Mouse (Mus musculus): ENCODE results near the gene Igsf8.

The Igsf8 gene

GRCm38 (mm10) chr1:172307936-172308335 lies 46.5 kb downstream of the Igsf8 start:
- no peak for TF ChIP-seq GATA4 (IDR thresholded peaks at IDR 0.05; ENCODE audit: insufficient replicate concordance, low read length)

GRCm38 (mm10) chr1:172308409-172308808 lies 47.0 kb downstream of the Igsf8 start:
- TF ChIP-seq GATA4 (IDR thresholded peaks at IDR 0.05; ENCODE audit: insufficient replicate concordance, low read length): no peak

GRCm38 (mm10) chr1:172309699-172310398 lies 48.4 kb downstream of the Igsf8 start:
- TF ChIP-seq GATA4 (IDR thresholded peaks at IDR 0.05; ENCODE audit: insufficient replicate concordance, low read length): no peak

DNA sequence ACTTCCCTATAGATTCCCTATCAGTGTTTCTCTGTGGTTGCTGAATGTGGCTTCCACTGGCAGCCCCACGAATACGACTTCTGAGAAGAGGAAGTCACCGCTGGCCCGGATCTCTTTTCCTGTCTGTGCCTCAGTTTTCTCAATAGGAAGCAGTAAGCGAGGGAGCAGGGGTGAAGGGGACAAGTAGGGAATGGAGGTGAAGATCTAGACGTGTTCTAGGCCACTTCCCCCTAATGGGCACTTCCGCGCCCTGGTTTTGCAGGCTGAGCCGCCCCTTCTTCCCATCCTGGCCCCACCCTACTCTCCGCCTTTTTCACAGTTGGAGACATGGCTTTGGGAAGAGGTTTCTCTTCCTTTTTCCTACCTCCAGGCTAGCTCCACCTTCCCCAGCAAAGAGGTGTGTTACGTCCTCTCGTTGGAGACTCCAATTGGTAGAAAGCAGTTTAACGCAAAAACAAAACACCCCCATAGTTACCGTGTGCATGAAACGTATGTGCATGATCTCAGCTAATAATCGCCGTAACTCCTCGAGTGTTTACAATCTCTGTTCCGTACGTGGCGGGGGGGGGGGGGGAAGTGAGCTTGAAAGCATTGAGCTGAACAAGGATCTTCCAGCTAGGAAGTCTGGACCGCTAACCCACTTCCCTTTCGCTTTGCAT lies 49.9 kb downstream of the Igsf8 start:
- no peak for TF ChIP-seq GATA4 (IDR thresholded peaks at IDR 0.05; ENCODE audit: insufficient replicate concordance, low read length)

DNA sequence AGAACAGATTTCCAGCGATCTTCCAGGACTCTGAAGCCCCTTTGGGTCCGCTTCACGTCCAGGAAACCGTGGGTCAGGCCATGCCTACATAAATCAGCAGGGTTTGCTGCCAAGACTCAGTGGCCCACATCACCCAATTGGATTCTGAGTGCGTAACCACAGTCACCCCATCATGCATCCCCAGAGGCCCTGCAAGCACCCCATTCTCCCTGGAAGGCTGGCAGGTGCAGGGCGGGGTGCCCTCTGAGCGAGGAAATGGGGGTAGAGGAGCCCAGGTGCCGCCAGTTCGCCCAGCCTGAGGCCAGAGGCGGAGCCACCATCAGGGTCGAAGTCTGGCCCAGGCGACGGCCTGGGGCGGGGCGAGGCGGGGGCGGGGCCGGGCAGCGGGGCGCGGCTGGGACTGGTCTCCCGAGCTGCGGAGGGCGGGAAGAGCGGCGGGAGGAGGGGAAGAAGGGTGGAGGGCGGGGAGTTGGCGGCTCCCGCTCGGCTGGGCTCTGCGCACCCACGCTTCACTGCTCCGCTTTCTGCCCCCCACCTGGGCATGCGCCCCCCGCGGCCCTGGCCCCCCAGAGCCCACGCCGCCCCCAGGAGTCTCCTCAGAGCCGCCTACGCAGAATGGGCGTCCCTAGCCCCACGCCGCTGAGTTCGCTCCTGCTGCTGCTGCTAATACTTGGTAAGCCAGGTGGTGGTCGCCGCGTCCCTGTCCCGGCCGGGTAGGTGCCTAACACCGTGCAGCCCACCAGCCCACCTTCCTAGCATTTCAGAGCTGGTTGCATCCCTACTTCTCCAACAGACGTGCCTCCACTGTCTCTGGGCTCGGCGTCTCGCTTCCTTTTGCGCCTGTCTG lies 50.7 kb downstream of the Igsf8 start:
- TF ChIP-seq GATA4 (IDR thresholded peaks at IDR 0.05; ENCODE audit: insufficient replicate concordance, low read length): no peak

- TF ChIP-seq GATA4 (IDR thresholded peaks at IDR 0.05; ENCODE audit: insufficient replicate concordance, low read length): no peak
Observed at GRCm38 (mm10) chr1:172312768-172313561, 51.5 kb downstream of the Igsf8 start.

- TF ChIP-seq GATA4 (IDR thresholded peaks at IDR 0.05; ENCODE audit: insufficient replicate concordance, low read length): no peak
Observed at GRCm38 (mm10) chr1:172313613-172314411, 52.4 kb downstream of the Igsf8 start.

- TF ChIP-seq GATA4 (IDR thresholded peaks at IDR 0.05; ENCODE audit: insufficient replicate concordance, low read length): no peak
Observed at GRCm38 (mm10) chr1:172314911-172315310, 53.5 kb downstream of the Igsf8 start.

- no peak for TF ChIP-seq GATA4 (IDR thresholded peaks at IDR 0.05; ENCODE audit: insufficient replicate concordance, low read length)
Observed at GRCm38 (mm10) chr1:172317431-172317830, 56.0 kb downstream of the Igsf8 start.

DNA sequence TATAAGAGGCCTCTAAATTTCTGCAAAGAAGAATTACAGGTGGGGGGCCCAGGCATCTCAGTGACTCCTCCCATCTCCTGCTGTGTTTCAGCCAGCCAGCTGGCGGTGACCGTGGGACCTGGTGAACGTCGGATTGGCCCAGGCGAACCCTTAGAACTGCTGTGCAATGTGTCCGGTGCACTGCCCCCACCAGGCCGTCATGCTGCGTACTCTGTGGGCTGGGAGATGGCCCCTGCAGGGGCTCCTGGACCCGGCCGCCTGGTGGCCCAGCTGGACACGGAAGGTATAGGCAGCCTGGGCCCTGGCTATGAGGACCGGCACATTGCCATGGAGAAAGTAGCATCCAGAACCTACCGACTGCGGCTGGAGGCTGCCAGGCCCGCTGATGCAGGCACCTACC lies 56.5 kb downstream of the Igsf8 start:
- TF ChIP-seq GATA4 (IDR thresholded peaks at IDR 0.05; ENCODE audit: insufficient replicate concordance, low read length): no peak

DNA sequence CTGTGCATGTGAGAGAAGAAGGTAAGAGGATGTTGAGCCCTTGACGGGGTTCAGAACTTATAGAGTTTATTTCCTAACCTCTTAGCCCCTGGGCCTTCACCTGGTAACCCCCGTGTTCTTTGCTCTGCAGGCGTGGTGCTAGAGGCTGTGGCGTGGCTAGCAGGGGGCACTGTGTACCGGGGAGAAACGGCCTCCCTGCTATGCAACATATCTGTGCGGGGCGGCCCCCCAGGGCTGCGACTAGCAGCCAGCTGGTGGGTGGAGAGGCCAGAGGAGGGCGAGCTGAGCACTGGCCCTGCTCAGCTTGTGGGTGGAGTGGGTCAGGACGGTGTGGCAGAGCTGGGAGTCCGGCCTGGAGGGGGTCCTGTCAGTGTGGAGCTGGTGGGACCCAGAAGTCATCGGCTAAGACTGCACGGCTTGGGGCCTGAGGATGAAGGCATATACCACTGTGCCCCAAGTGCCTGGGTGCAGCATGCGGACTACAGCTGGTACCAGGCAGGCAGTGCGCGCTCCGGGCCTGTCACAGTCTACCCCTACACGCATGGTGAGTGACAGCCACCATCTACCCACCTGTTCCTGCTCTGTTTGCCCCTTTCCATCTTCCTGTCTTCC lies 57.1 kb downstream of the Igsf8 start:
- TF ChIP-seq GATA4 (IDR thresholded peaks at IDR 0.05; ENCODE audit: insufficient replicate concordance, low read length): no peak

- TF ChIP-seq GATA4 (IDR thresholded peaks at IDR 0.05; ENCODE audit: insufficient replicate concordance, low read length): no peak
Observed at GRCm38 (mm10) chr1:172319346-172319745, 57.9 kb downstream of the Igsf8 start.

GRCm38 (mm10) chr1:172319921-172320411 lies 58.5 kb downstream of the Igsf8 start:
- no peak for TF ChIP-seq GATA4 (IDR thresholded peaks at IDR 0.05; ENCODE audit: insufficient replicate concordance, low read length)

DNA sequence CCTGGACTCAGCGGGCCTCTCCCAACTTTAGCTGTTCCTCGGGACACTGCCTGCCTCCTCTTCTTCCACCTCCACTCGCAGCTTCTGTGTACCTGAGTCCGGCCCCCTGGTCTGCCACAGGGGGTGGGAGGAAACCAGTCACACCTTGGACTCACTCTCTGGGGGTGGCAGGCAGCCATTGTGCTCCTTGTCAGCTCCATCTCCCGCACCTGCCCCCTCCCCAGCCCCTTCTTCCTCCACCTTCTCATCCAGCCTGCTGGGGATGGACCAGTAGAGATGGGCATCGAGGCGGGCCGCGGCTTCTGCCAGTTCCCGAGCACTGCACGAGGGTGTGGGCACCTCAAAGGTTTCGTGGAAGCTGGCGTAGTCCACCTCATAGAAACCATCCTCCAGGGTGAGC lies 61.3 kb downstream of the Igsf8 start:
- TF ChIP-seq GATA4 (IDR thresholded peaks at IDR 0.05; ENCODE audit: insufficient replicate concordance, low read length): no peak
